Mouse (Mus musculus): ENCODE measurements around the gene Nol10. TPM values are rescaled to one million over a fixed set of nuclear protein-coding genes. Genes with fewer than 3 reads are reported as not detected.
"Not testable (repeated sequence)": the region's sequence is repeated elsewhere in the genome, so short reads cannot be mapped to it uniquely, and the experiment has no call there.

Gene Nol10
- polyA plus RNA-seq, 1 experiment from 2014 or later: 39.7 TPM

- no peak for DNase-seq (ENCODE audit: low spot score)
- Histone ChIP-seq H3K9me3 (replicated peaks) (no peaks in the 10 kb centered on the region), H3K4me3 (no peak overlapping the region), H3K4me1 (no peaks in the 10 kb centered on the region), H3K27ac (no peak overlapping the region), H3K27me3 (ENCODE audit: low read depth, poor library complexity, severe bottlenecking) (no peaks in the 10 kb centered on the region), H3K36me3 (no peaks in the 10 kb centered on the region)
- 86% methylated on average over 5 of the region's 5 CpGs for WGBS
Observed at GRCm38 (mm10) chr12:17455096-17455495, 106.8 kb downstream of the Nol10 start.

- H3K9me3 ChIP-seq (replicated peaks); DNase-seq (ENCODE audit: low spot score); H3K4me3 ChIP-seq; H3K27me3 ChIP-seq (ENCODE audit: low read depth, poor library complexity, severe bottlenecking); H3K27ac ChIP-seq; H3K36me3 ChIP-seq; H3K4me1 ChIP-seq: not testable (repeated sequence)
- WGBS: 93% methylated on average over 4 of the region's 4 CpGs
Observed at GRCm38 (mm10) chr12:17459223-17459622, 111.0 kb downstream of the Nol10 start.

- Histone ChIP-seq H3K27me3 (ENCODE audit: low read depth, poor library complexity, severe bottlenecking) (no peaks in the 10 kb centered on the region), H3K27ac (no peak overlapping the region), H3K4me1 (no peaks in the 10 kb centered on the region), H3K4me3 (no peak overlapping the region), H3K36me3 (no peaks in the 10 kb centered on the region), H3K9me3 (replicated peaks) (no peaks in the 10 kb centered on the region)
- WGBS: 88% methylated on average over 4 of the region's 4 CpGs
- no peak for DNase-seq (ENCODE audit: low spot score)
Observed at GRCm38 (mm10) chr12:17463706-17464105, 115.4 kb downstream of the Nol10 start.

- not testable (repeated sequence) for H3K9me3 ChIP-seq (replicated peaks); H3K4me3 ChIP-seq; H3K27me3 ChIP-seq (ENCODE audit: low read depth, poor library complexity, severe bottlenecking); H3K27ac ChIP-seq; H3K36me3 ChIP-seq; H3K4me1 ChIP-seq; DNase-seq (ENCODE audit: low spot score)
- WGBS: 94% methylated on average over 5 of the region's 5 CpGs
Observed at GRCm38 (mm10) chr12:17464550-17464949, 116.3 kb downstream of the Nol10 start.

- Histone ChIP-seq H3K36me3 (no peaks in the 10 kb centered on the region), H3K4me1 (0 out of 2 replicates have a peak, but pooled peaks cover 4% of the 10 kb centered on the region), H3K4me3 (no peak overlapping the region), H3K9me3 (replicated peaks) (no peaks in the 10 kb centered on the region), H3K27ac (no peak overlapping the region), H3K27me3 (ENCODE audit: low read depth, poor library complexity, severe bottlenecking) (no peaks in the 10 kb centered on the region)
- 88% methylated on average over 4 of the region's 4 CpGs for WGBS
- DNase-seq (ENCODE audit: low spot score): no peak
Observed at GRCm38 (mm10) chr12:17466791-17467190, 118.5 kb downstream of the Nol10 start.

- Histone ChIP-seq H3K27me3 (ENCODE audit: low read depth, poor library complexity, severe bottlenecking) (no peaks in the 10 kb centered on the region), H3K27ac (no peak overlapping the region), H3K4me1 (0 out of 2 replicates have a peak, but pooled peaks cover 4% of the 10 kb centered on the region), H3K4me3 (no peak overlapping the region), H3K36me3 (no peaks in the 10 kb centered on the region), H3K9me3 (replicated peaks) (no peaks in the 10 kb centered on the region)
- 53% methylated on average over 3 of the region's 3 CpGs for WGBS
- DNase-seq (ENCODE audit: low spot score): no peak
Observed at GRCm38 (mm10) chr12:17468359-17468758, 120.1 kb downstream of the Nol10 start.

- H3K27me3 ChIP-seq (ENCODE audit: low read depth, poor library complexity, severe bottlenecking): no peaks in the 10 kb centered on the region
- H3K4me3 ChIP-seq: no peak overlapping the region
- no peak for DNase-seq (ENCODE audit: low spot score)
- H3K27ac ChIP-seq: no peak overlapping the region
- 0 out of 2 replicates have a peak, but pooled peaks cover 4% of the 10 kb centered on the region for H3K4me1 ChIP-seq
- 76% methylated on average over 7 of the region's 7 CpGs for WGBS
- H3K36me3 ChIP-seq: no peaks in the 10 kb centered on the region
- H3K9me3 ChIP-seq (replicated peaks): no peaks in the 10 kb centered on the region
Observed at GRCm38 (mm10) chr12:17469869-17470268, 121.6 kb downstream of the Nol10 start.

GRCm38 (mm10) chr12:17470528-17470927, 122.3 kb downstream of the Nol10 start:
- H3K4me1 ChIP-seq; H3K4me3 ChIP-seq; H3K9me3 ChIP-seq (replicated peaks); H3K36me3 ChIP-seq; DNase-seq (ENCODE audit: low spot score); H3K27ac ChIP-seq; H3K27me3 ChIP-seq (ENCODE audit: low read depth, poor library complexity, severe bottlenecking): not testable (repeated sequence)

- no peak for DNase-seq (ENCODE audit: low spot score)
- no peaks in the 10 kb centered on the region for H3K27me3 ChIP-seq (ENCODE audit: low read depth, poor library complexity, severe bottlenecking)
- no peaks in the 10 kb centered on the region for H3K9me3 ChIP-seq (replicated peaks)
- no peaks in the 10 kb centered on the region for H3K36me3 ChIP-seq
- WGBS: 86% methylated on average over 1 of the region's 1 CpGs
- no peak overlapping the region for H3K4me3 ChIP-seq
- H3K4me1 ChIP-seq: 0 out of 2 replicates have a peak, but pooled peaks cover 4% of the 10 kb centered on the region
- no peak overlapping the region for H3K27ac ChIP-seq
Observed at GRCm38 (mm10) chr12:17471405-17471804, 123.1 kb downstream of the Nol10 start.

- H3K4me3 ChIP-seq: no peak overlapping the region
- no peaks in the 10 kb centered on the region for H3K27me3 ChIP-seq (ENCODE audit: low read depth, poor library complexity, severe bottlenecking)
- 0 out of 2 replicates have a peak, but pooled peaks cover 4% of the 10 kb centered on the region for H3K4me1 ChIP-seq
- no peaks in the 10 kb centered on the region for H3K36me3 ChIP-seq
- H3K27ac ChIP-seq: no peak overlapping the region
- DNase-seq (ENCODE audit: low spot score): no peak
- WGBS: 93% methylated on average over 3 of the region's 3 CpGs
- no peaks in the 10 kb centered on the region for H3K9me3 ChIP-seq (replicated peaks)
Observed at GRCm38 (mm10) chr12:17473128-17473527, 124.9 kb downstream of the Nol10 start.

- WGBS: 81% methylated on average over 3 of the region's 3 CpGs
- Histone ChIP-seq H3K4me1 (0 out of 2 replicates have a peak, but pooled peaks cover 4% of the 10 kb centered on the region), H3K36me3 (no peaks in the 10 kb centered on the region), H3K4me3 (no peak overlapping the region), H3K9me3 (replicated peaks) (no peaks in the 10 kb centered on the region), H3K27me3 (ENCODE audit: low read depth, poor library complexity, severe bottlenecking) (no peaks in the 10 kb centered on the region), H3K27ac (no peak overlapping the region)
- no peak for DNase-seq (ENCODE audit: low spot score)
Observed at GRCm38 (mm10) chr12:17473862-17474261, 125.6 kb downstream of the Nol10 start.

GRCm38 (mm10) chr12:17474681-17475080, 126.4 kb downstream of the Nol10 start:
- no peak for DNase-seq (ENCODE audit: low spot score)
- 0 out of 2 replicates have a peak, but pooled peaks cover 4% of the 10 kb centered on the region for H3K4me1 ChIP-seq
- no peaks in the 10 kb centered on the region for H3K27me3 ChIP-seq (ENCODE audit: low read depth, poor library complexity, severe bottlenecking)
- H3K27ac ChIP-seq: no peak overlapping the region
- no peak overlapping the region for H3K4me3 ChIP-seq
- H3K9me3 ChIP-seq (replicated peaks): no peaks in the 10 kb centered on the region
- 72% methylated on average over 4 of the region's 4 CpGs for WGBS
- H3K36me3 ChIP-seq: no peaks in the 10 kb centered on the region

GRCm38 (mm10) chr12:17475146-17475545, 126.9 kb downstream of the Nol10 start:
- Histone ChIP-seq H3K36me3 (no peaks in the 10 kb centered on the region), H3K4me3 (no peak overlapping the region), H3K27me3 (ENCODE audit: low read depth, poor library complexity, severe bottlenecking) (no peaks in the 10 kb centered on the region), H3K27ac (no peak overlapping the region), H3K4me1 (0 out of 2 replicates have a peak, but pooled peaks cover under 1% of the 10 kb centered on the region), H3K9me3 (replicated peaks) (no peaks in the 10 kb centered on the region)
- WGBS: 88% methylated on average over 4 of the region's 4 CpGs
- DNase-seq (ENCODE audit: low spot score): no peak

GRCm38 (mm10) chr12:17478196-17478595, 129.9 kb downstream of the Nol10 start:
- Histone ChIP-seq H3K9me3 (replicated peaks) (no peaks in the 10 kb centered on the region), H3K36me3 (no peaks in the 10 kb centered on the region)
- 88% methylated on average over 12 of the region's 12 CpGs for WGBS

More at GRCm38 (mm10) chr12:17478196-17478595, 129.9 kb downstream of the Nol10 start:
- H3K4me1 ChIP-seq: no peaks in the 10 kb centered on the region
- H3K27me3 ChIP-seq (ENCODE audit: low read depth, poor library complexity, severe bottlenecking): no peaks in the 10 kb centered on the region
- H3K4me3 ChIP-seq: no peak overlapping the region
- H3K27ac ChIP-seq: no peak overlapping the region
- no peak for DNase-seq (ENCODE audit: low spot score)

Measured in limb, embryonic 10.5 days (tissue).